Mouse (Mus musculus) CD4-positive, CD25-positive, alpha-beta regulatory T cell, adult 2 months (primary cell): ENCODE data around the gene Nit1.

Experiments used
- DNase-seq: peaks from one replicate; pipeline ENCODE4 v3.0.0-alpha.2; 2012; ENCODE audit warnings: low read depth, low spot score

Gene Nit1

GRCm38 (mm10) chr1:171345225-171346094 is at the start of gene Nit1, which contains the start of gene Pfdn2:
Gene Nit1, minus strand, starts transcription at chr1:171345646.
Gene Pfdn2, plus strand, starts transcription at chr1:171345670.
- DNase-seq: peak; percentile 95

- peak; percentile 90 for DNase-seq
These were observed 44.7 kb upstream of the Nit1 start for GRCm38 (mm10) chr1:171390101-171390500.

GRCm38 (mm10) chr1:171388376-171389102 is 43.1 kb upstream of the Nit1 start, which contains the start of gene Arhgap30:
Gene Arhgap30, plus strand, starts transcription at chr1:171388954.
- peak; percentile 96 for DNase-seq

- DNase-seq: peak; percentile 69
These were observed 41.7 kb upstream of the Nit1 start for GRCm38 (mm10) chr1:171387099-171387498.

- DNase-seq: no peak
These were observed 39.7 kb upstream of the Nit1 start for GRCm38 (mm10) chr1:171385171-171385570.

GRCm38 (mm10) chr1:171384361-171384760 is 38.9 kb upstream of the Nit1 start:
- DNase-seq: no peak

GRCm38 (mm10) chr1:171382096-171382620 is 36.7 kb upstream of the Nit1 start:
- DNase-seq: no peak

GRCm38 (mm10) chr1:171379935-171380599 is 34.6 kb upstream of the Nit1 start:
- DNase-seq: peak; percentile 88

- DNase-seq: no peak
These were observed 32.9 kb upstream of the Nit1 start for GRCm38 (mm10) chr1:171378298-171378697.

- no peak for DNase-seq
These were observed 30.2 kb upstream of the Nit1 start for GRCm38 (mm10) chr1:171375646-171376097.

- no peak for DNase-seq
These were observed 28.5 kb upstream of the Nit1 start for GRCm38 (mm10) chr1:171373946-171374345.

GRCm38 (mm10) chr1:171372880-171373279 is 27.4 kb upstream of the Nit1 start:
- no peak for DNase-seq

GRCm38 (mm10) chr1:171369845-171370556 is 24.6 kb upstream of the Nit1 start, which contains the start of gene Nectin4:
Gene Nectin4, plus strand, starts transcription at chr1:171370099.
- no peak for DNase-seq

GRCm38 (mm10) chr1:171365934-171366333 is 20.5 kb upstream of the Nit1 start:
- DNase-seq: no peak

- peak; percentile 91 for DNase-seq
These were observed 16.0 kb upstream of the Nit1 start for GRCm38 (mm10) chr1:171361106-171362103.

GRCm38 (mm10) chr1:171360656-171361055 is 15.2 kb upstream of the Nit1 start, which contains the start of gene Klhdc9:
Gene Klhdc9, minus strand, starts transcription at chr1:171360798.
- DNase-seq: peak; percentile 92

- no peak for DNase-seq
These were observed 14.8 kb upstream of the Nit1 start for GRCm38 (mm10) chr1:171360253-171360652.

- DNase-seq: peak; percentile 81
These were observed 13.0 kb upstream of the Nit1 start for GRCm38 (mm10) chr1:171358421-171358820.

GRCm38 (mm10) chr1:171356814-171357213 is 11.4 kb upstream of the Nit1 start:
- no peak for DNase-seq
